Mouse (Mus musculus) urinary bladder, adult 2 months (tissue): ENCODE results near the gene Ndufv3. TPM values are rescaled to one million over a fixed set of nuclear protein-coding genes. Genes with fewer than 3 reads are reported as not detected.
A peak's percentile ranks its signal among the peaks of the same experiment; 100 is the strongest.

Experiments
- DNase-seq: peaks from one replicate; pipeline ENCODE4 v3.0.0; 2022; ENCODE audit warnings: low spot score
- polyA plus RNA-seq: library from polyadenylated mRNA; depleted of rRNA; stranded (reverse); fragments of >200 nt; gene quantifications from 2 replicates; pipeline ENCODE4 v1.2.3, GENCODE M21; 2012; rRNA removed

Gene Ndufv3
- polyA plus RNA-seq = 219 and 221 TPM in 2 replicates

- DNase-seq = peak; percentile 91
These were observed at the start of gene Ndufv3, which contains the start of gene Wdr4 for GRCm38 (mm10) chr17:31519946-31520838. Ndufv3 (plus strand) TSS chr17:31520115. Wdr4 (minus strand) TSS chr17:31519980.

GRCm38 (mm10) chr17:31470766-31471418 is 49.0 kb upstream of the Ndufv3 start:
- no peak for DNase-seq

DNA sequence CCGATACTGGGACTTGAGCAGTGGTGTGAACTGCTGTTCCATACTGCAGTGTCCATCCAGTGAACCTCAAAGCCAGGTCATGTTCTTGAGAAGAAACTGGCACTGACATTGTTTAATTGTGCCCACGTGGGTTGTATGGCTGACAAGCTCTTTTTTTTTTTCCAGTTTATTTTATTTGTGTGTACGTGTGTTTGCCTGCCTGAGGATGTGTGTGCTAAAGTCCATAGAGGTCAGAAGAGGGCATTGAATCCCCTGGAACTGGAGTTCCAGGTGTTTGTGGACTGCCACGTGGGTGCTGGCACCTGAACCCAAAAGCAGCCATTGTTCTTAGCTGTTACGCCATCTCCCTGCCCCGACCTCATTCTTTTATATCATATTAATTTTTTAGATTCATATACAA is 45.5 kb upstream of the Ndufv3 start:
- DNase-seq = no peak

- no peak for DNase-seq
These were observed 41.3 kb upstream of the Ndufv3 start for GRCm38 (mm10) chr17:31478606-31479005.

DNA sequence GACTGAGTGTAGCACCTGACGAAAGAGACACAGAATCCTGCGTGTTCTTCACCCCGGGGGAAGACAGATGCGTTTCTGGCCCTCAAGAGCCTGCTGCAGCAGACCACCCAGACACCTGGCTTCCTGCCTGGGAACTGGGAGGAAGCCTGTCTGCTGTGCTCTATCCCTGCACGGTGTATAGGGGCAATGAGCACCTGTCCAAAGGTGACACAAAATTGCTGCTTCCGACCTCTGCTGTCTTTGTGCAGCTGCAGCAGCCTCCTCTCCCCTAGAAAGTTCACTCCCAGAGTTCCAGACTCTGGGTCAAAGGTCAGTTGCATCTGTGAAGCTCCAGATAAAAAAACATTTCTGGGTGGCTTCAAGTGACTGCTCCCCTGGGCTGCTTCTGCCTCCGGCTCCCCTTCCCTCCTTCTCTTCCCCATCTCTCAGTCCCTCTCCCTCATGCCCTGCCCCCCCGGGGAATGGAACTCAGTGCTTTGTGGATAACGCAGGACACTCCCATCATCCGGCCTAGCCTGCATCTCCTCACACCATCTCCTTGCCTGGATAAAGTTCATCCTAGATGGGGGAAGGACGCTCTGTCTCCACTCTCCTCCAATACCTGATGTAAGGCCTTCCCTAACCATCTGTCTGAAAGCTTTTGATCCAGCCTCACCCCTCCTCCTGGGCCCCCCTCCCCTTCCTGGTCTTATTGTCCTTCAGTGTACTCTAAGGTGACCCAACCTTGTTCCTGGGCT is 40.6 kb upstream of the Ndufv3 start:
- no peak for DNase-seq

DNA sequence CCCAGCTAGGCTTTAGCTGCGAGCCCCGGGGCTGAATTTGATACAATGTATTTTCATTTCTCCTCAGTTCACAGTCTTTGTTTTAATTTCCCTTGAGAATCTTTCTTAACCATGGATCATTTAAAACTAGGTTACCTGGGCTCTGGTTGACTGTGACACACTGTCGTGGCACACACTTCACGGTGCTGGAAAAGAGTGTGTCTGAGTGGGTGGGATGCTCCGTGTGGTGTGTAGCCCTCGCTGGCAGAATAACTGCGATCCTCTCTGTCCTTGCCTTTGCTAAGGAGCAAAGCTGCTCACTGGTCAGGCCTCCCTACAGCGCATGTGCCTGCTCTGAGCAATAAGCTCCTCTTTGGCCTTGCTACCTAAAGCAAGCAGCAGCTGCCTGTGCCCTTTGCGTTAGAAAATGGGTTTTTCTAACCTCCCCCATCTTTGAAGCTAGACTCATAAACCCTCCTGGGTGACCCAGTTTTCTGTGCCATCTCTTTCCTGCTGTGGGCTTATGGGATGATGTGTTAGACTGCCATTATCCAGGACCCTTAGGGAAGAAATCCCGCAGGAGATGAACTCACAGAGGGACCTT is 33.2 kb upstream of the Ndufv3 start:
- no peak for DNase-seq

DNA sequence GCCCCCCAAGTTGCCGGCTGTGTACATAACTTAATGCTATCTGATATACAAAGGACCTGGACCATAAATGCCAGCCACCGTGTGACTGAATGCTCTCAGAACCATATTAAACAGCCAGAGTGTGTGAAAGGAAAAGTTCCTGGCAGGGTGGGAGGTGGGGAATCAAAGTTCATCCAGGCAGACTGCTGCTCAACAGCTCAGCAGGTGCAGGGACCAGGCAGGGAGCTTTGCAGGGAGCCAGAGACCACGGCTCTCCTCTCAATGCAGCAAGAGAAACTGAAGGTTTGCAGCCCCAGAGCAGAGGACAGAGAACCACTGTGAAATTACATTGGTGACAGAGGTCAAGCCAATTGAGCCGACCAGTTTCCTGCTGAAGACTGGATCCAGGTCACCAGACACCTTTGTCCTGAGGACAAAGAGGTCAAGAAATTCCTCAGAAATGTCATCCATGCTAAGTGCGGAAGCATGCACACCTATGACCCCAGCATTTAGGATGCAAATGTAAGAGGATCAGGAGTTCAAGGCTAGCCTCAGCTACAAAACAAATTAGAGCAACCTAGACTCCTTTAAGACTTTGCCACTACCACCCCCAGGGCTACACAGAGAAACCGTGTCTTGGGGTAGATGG is 32.4 kb upstream of the Ndufv3 start:
- DNase-seq = no peak

DNA sequence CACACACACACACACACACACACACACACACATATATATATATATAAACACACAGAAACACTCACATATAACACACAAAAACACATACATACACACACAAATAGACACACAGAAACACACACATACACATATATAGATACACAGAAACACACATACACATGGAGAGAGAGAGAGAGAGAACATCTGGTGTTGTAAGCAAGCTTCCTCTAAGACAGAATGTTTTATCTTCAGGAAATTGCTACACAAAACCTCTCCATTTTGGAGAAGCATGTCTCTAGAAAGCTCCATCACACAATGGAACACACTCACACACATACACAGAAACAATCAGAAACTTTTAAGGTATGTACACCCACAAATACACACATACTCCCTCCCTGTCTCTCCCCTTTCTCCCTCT is 28.6 kb upstream of the Ndufv3 start:
- no peak for DNase-seq

DNA sequence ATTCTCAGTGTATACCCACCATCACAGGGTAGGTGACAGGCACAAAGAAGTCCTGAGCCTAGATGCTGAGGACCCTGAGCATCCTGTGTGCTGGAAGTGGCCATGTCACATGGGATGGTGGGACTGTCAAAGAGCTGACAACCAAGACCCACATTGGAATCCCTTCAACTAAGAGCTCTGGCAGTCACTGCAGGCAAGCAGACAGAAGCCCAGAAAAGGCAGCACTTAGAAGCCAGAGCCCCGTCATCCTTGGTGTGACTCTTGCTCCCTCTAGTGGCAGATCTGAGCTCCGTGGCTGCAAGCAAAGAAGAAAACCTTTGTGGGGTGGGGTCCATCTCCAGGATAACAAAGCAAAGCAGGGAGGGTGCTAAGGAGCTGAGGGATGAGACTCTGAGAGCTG is 27.5 kb upstream of the Ndufv3 start:
- peak; percentile 34 for DNase-seq

GRCm38 (mm10) chr17:31494989-31495388 is 24.9 kb upstream of the Ndufv3 start:
- DNase-seq = no peak

DNA sequence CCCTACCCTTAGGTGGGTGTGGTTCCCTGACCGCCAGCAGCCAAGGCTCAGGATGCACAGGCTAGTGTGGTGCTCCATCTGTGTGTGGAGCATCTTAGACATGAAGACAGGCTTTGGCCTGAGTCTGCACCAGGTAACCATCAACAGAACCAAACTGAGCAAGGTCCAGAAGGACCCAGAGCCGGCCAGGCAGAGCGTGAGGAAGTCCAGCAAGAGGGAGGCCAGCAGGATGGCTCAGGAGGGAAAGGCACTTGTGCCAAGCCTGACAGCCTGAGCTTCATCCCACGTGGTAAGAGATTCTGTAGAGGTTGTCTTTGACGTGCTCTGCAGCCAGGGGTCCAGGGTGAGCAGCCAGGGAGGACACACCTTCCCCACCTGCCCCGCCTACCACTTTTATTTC is 22.2 kb upstream of the Ndufv3 start:
- DNase-seq = no peak

- DNase-seq = no peak
These were observed 20.2 kb upstream of the Ndufv3 start for GRCm38 (mm10) chr17:31499725-31500124.

DNA sequence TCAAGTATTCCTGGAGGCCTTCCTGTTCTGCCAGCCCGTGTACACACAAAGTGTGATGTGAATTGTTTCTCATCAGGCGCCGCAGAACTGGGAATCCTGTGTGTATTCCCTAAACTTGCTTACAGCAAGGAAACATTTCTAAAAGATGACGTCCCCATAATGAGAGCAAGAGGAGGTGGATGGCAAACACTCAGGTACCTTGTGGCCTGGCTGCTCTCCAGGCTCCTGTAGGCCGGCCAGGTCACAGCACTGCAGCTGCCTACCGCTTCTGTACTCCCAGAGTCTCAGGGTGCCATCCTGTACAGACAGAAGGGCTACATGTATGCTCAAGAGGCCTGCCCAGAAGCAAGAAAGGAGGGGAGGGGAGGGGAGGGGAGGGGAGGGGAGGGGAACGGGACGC is 19.5 kb upstream of the Ndufv3 start:
- no peak for DNase-seq

DNA sequence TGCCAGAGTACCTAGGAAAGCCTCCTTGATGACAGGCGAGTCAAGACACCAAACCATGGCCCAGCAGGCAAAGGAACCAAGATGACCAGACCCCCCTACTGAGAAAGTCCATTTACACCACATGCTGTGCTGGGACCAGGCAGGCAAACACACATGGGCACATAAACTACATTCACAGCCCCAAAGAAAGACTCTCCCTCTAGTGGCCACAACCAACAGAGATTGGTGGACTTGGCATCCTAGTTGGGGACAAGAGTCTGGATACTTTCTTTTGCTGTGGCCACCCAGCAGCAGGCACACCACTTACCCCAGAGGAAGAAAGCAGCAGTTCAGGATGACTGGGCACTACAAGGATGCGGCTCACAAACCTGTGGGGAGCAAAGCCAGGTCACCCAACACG is 19.0 kb upstream of the Ndufv3 start:
- DNase-seq = no peak

DNA sequence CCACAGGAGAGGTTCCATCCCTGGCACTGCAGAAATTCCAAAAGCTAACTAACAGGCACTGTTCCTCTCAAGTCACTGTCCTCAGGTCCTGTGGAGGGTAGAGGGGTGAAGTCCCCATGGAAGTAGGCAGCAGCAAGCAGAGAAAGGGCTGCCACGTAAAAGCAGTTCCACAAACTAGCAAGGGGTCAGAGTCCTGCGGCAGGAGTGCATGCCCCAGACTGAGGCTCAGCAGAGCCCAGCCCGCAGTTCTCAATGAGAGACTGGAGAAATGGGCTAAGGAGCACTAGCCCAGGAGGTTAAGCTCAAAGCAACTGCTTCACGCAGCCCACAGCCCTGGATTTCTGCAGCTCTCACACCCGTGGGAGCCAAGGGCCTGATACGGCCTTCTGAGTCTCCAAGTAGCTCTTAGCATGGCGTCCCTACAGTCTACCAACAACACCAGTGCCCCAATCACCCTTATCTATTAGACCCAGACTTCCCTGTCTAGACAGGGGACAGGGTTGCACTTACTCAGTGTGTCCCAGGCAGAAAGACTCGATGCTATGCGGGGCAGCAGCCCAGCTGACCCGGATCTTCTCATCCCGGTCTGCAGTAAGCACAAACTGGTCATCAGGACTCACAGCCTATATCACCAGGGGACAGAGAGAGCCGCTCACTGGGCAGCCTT is 17.5 kb upstream of the Ndufv3 start:
- DNase-seq = no peak

DNA sequence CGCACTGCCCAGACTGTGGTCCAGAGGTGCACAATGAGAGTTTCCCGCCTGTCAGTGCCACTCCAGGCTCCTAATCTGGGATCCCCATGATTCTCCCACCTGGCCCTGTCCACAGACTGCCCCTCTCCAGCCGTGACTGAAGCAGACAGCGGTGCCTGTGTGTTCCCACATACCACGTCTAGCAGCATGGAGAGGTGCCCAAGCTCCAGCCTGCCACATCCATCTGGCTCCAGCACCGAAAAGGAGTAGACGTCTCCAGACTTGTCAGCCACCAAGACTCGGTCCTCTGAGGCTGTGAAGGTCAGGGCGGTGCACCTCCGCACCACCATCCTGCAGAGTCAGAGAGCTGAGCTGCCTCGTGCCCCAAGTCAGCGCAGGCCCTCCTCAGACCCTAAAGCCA is 16.6 kb upstream of the Ndufv3 start:
- no peak for DNase-seq

GRCm38 (mm10) chr17:31503936-31504335 is 16.0 kb upstream of the Ndufv3 start:
- no peak for DNase-seq

- DNase-seq = no peak
These were observed 14.9 kb upstream of the Ndufv3 start for GRCm38 (mm10) chr17:31505013-31505412.

DNA sequence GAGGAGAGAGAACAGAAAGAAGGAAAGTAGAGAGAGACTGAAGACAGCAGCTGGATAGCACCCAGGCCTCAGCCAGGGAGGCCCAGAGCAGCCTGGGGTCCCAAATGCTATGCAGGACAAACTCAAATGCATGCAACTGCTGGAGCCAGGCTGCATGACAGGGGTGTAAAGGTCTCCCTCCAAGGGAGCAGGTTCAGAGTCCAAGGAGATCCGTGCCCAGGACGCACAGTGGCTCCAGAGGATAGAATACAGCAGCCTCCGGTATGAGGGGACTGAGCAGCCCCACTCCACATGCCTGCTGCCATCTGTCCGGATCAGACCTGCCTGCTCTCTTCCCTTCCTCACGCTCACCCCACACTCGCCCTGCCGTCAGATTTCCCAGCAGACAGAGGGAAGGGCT is 13.6 kb upstream of the Ndufv3 start:
- DNase-seq = no peak

DNA sequence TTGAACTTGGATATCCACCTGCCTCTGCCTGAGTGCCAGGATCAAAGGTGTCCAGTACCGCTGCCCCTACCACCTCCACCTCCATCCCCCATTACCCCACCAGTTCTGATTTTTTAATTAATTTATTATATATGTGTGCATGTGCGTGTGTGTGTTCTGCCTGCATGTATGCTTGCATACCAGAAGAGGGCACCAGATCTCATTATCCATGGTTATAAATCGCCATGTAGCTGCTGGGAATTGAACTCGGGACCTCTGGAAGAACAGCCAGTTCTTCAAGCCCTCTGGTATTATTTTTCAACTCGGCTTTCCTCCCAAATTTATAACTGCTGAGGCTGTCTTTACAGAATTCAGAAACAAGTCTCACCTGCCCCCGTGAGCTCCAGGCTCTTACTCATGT is 9.0 kb upstream of the Ndufv3 start:
- no peak for DNase-seq
